Mouse (Mus musculus) lung, embryonic 14.5 days (tissue): ENCODE data around the gene Nkd1. TPM values are rescaled to one million over a fixed set of nuclear protein-coding genes. Genes with fewer than 3 reads are reported as not detected.

Experiments
- ATAC-seq: fragments of 200-750 bp; cut with Nextera tagmentation; 2 replicates; pipeline ENCODE4 v1.8.0; 2017; ENCODE audit warnings: mild to moderate bottlenecking, moderate TSS enrichment, moderate library complexity; ENCODE audit not compliant: insufficient read depth
- DNase-seq: peaks from one replicate; pipeline ENCODE4 v3.0.0-alpha.2; 2015
- H3K27ac ChIP-seq: fragments of 300-500 bp; sonication (generic); 2 replicates; pipeline ENCODE4 v1.5.1; 2014; ENCODE audit warnings: low read depth, mild to moderate bottlenecking, moderate library complexity
- H3K27me3 ChIP-seq: fragments of 300-500 bp; sonication (generic); 2 replicates; pipeline ENCODE4 v1.6.1; 2014; ENCODE audit warnings: low read length, control low read depth; ENCODE audit not compliant: insufficient read depth
- H3K36me3 ChIP-seq: fragments of 300-500 bp; sonication (generic); 2 replicates; pipeline ENCODE4 v1.6.1; 2014; ENCODE audit warnings: control low read depth; ENCODE audit not compliant: insufficient read depth
- H3K4me1 ChIP-seq: fragments of 300-500 bp; sonication (generic); 2 replicates; pipeline ENCODE4 v1.6.1; 2014; ENCODE audit warnings: antibody characterized with exemption, control low read depth; ENCODE audit not compliant: insufficient read depth
- H3K4me2 ChIP-seq: fragments of 300-500 bp; sonication (generic); 2 replicates; pipeline ENCODE4 v1.6.1; 2014; ENCODE audit warnings: mild to moderate bottlenecking
- H3K4me3 ChIP-seq: fragments of 300-500 bp; sonication (generic); 2 replicates; pipeline ENCODE4 v1.5.1; 2014; ENCODE audit warnings: low read depth, low read length
- H3K9ac ChIP-seq: fragments of 300-500 bp; sonication (generic); 2 replicates; pipeline ENCODE4 v1.6.1; 2014
- H3K9me3 ChIP-seq: fragments of 300-500 bp; sonication (generic); 2 replicates; pipeline ENCODE4 v1.6.1; 2016; ENCODE audit warnings: low read depth, low read length, control low read depth
- CTCF ChIP-seq: IDR thresholded peaks from 2 replicates; pipeline ENCODE4 v1.5.1; 2016; ENCODE audit warnings: antibody characterized with exemption, low read depth
- WGBS: fragments of 180-500 bp; shearing (Covaris S2); extraction: QIAGEN DNeasy Blood & Tissue Kit; methylation state at CpG from one replicate; pipeline ENCODE4 v1.1.7; 2014; 5-methylcytosine and 5-hydroxymethylcytosine counted together
- polyA plus RNA-seq: library from polyadenylated mRNA; unstranded; fragments of >200 nt; fragmentation: Nextera tagmentation; extraction: Ambion mirVana; gene quantifications from 2 replicates; pipeline ENCODE4 v1.2.1, GENCODE M21; 2014

The Nkd1 gene
- polyA plus RNA-seq, 1 experiment from 2014 or later, result 63.4 TPM

- Histone ChIP-seq H3K9me3 (no peaks in the 10 kb centered on the region), H3K4me2 (no peak overlapping the region), H3K27ac (no peak overlapping the region), H3K36me3 (no peaks in the 10 kb centered on the region), H3K4me3 (no peak overlapping the region), H3K9ac (no peak overlapping the region), H3K27me3 (peaks cover 11% of the 10 kb centered on the region), H3K4me1 (no peaks in the 10 kb centered on the region)
- ATAC-seq (no peak), DNase-seq (no peak)
- TF ChIP-seq CTCF, result no peak
- 92% methylated on average over 5 of the region's 5 CpGs for WGBS
Observed at GRCm38 (mm10) chr8:88511061-88511460, 10.1 kb upstream of the Nkd1 start.

- Histone ChIP-seq H3K4me3 (no peak overlapping the region), H3K9ac (no peak overlapping the region), H3K4me2 (no peak overlapping the region), H3K27me3 (peaks cover 11% of the 10 kb centered on the region), H3K27ac (no peak overlapping the region), H3K9me3 (no peaks in the 10 kb centered on the region), H3K36me3 (no peaks in the 10 kb centered on the region), H3K4me1 (no peaks in the 10 kb centered on the region)
- ATAC-seq (no peak), DNase-seq (no peak)
- WGBS, result 7% methylated on average over 15 of the region's 15 CpGs
- no peak for TF ChIP-seq CTCF
Observed at GRCm38 (mm10) chr8:88512094-88512794, 8.9 kb upstream of the Nkd1 start.

GRCm38 (mm10) chr8:88518047-88518446, 3.1 kb upstream of the Nkd1 start:
- no peak for TF ChIP-seq CTCF
- no peaks in the 10 kb centered on the region for H3K9me3 ChIP-seq
- H3K27ac ChIP-seq, result no peak overlapping the region
- H3K9ac ChIP-seq, result no peak overlapping the region
- peaks cover 5% of the 10 kb centered on the region; the same call in 1 of the 2 replicates for H3K27me3 ChIP-seq
- ATAC-seq, result no peak
- DNase-seq, result no peak
- H3K36me3 ChIP-seq, result no peaks in the 10 kb centered on the region
- H3K4me3 ChIP-seq, result no peak overlapping the region
- 30% methylated on average over 9 of the region's 9 CpGs for WGBS
- peaks cover 8% of the 10 kb centered on the region; the same call in 1 of the 2 replicates for H3K4me1 ChIP-seq
- no peak overlapping the region for H3K4me2 ChIP-seq

- peak overlapping the region; percentile 83 for H3K4me3 ChIP-seq
- H3K36me3 ChIP-seq, result peaks cover 4% of the 10 kb centered on the region; the same call in 1 of the 2 replicates
- peak overlapping the region; percentile 93 for H3K4me2 ChIP-seq
- no peak for TF ChIP-seq CTCF
- no peaks in the 10 kb centered on the region for H3K9me3 ChIP-seq
- DNase-seq (peak; percentile 56), ATAC-seq (no peak)
- no peak overlapping the region for H3K27ac ChIP-seq
- WGBS, result 11% methylated on average over 13 of the region's 13 CpGs
- H3K4me1 ChIP-seq, result peaks cover 21% of the 10 kb centered on the region
- no peak overlapping the region for H3K9ac ChIP-seq
- peaks cover 5% of the 10 kb centered on the region; the same call in 1 of the 2 replicates for H3K27me3 ChIP-seq
Observed at GRCm38 (mm10) chr8:88520381-88520780, 773 bp upstream of the Nkd1 start.

GRCm38 (mm10) chr8:88521541-88522414, 624 bp downstream of the Nkd1 start:
- Histone ChIP-seq H3K27ac (peak overlapping the region; percentile 81), H3K4me3 (peak overlapping the region; percentile 83), H3K9me3 (no peaks in the 10 kb centered on the region), H3K27me3 (peaks cover 5% of the 10 kb centered on the region; the same call in 1 of the 2 replicates), H3K4me2 (peak overlapping the region; percentile 93), H3K9ac (peak overlapping the region; percentile 86), H3K4me1 (peaks cover 21% of the 10 kb centered on the region), H3K36me3 (peaks cover 13% of the 10 kb centered on the region)
- DNase-seq (no peak), ATAC-seq (peak; percentile 42; the same call in 1 of the 2 replicates)
- no peak for TF ChIP-seq CTCF
- WGBS, result under 1% methylated on average over 64 of the region's 65 CpGs

GRCm38 (mm10) chr8:88522433-88523030, 1.4 kb downstream of the Nkd1 start:
- ATAC-seq (no peak), DNase-seq (no peak)
- peaks cover 19% of the 10 kb centered on the region for H3K36me3 ChIP-seq
- peak overlapping the region; percentile 86 for H3K9ac ChIP-seq
- H3K9me3 ChIP-seq, result no peaks in the 10 kb centered on the region
- peak overlapping the region; percentile 83 for H3K4me3 ChIP-seq
- H3K4me2 ChIP-seq, result peak overlapping the region; percentile 93
- H3K4me1 ChIP-seq, result peaks cover 21% of the 10 kb centered on the region
- no peak overlapping the region for H3K27ac ChIP-seq
- no peak for TF ChIP-seq CTCF
- 20% methylated on average over 5 of the region's 5 CpGs for WGBS
- H3K27me3 ChIP-seq, result peaks cover 5% of the 10 kb centered on the region; the same call in 1 of the 2 replicates
